Mouse (Mus musculus): ENCODE data around the gene Rtl9. TPM values are rescaled to one million over a fixed set of nuclear protein-coding genes. Genes with fewer than 3 reads are reported as not detected.

Gene Rtl9
- total RNA-seq (2015; ENCODE audit: low replicate concordance) (0.42 TPM in 1 of 2 replicates, not detected in the other), total RNA-seq (2017; ENCODE audit: low replicate concordance) (0.60 TPM in 1 of 2 replicates, not detected in the other)

GRCm38 (mm10) chrX:143099044-143099754, at the start of gene Rtl9:
Gene Rtl9 (plus strand): TSS chrX:143099594.
- ATAC-seq (replicated peaks; ENCODE audit: low FRiP score, poor library complexity, severe bottlenecking) = no peak

GRCm38 (mm10) chrX:143051478-143051877, 47.9 kb upstream of the Rtl9 start:
- peak; percentile 90 for ATAC-seq (replicated peaks; ENCODE audit: low FRiP score, poor library complexity, severe bottlenecking)

GRCm38 (mm10) chrX:143051921-143052320, 47.5 kb upstream of the Rtl9 start:
- no peak for ATAC-seq (replicated peaks; ENCODE audit: low FRiP score, poor library complexity, severe bottlenecking)

GRCm38 (mm10) chrX:143058829-143059228, 40.6 kb upstream of the Rtl9 start:
- peak; percentile 85 for ATAC-seq (replicated peaks; ENCODE audit: low FRiP score, poor library complexity, severe bottlenecking)

GRCm38 (mm10) chrX:143062641-143063355, 36.6 kb upstream of the Rtl9 start:
- no peak for ATAC-seq (replicated peaks; ENCODE audit: low FRiP score, poor library complexity, severe bottlenecking)

- no peak for ATAC-seq (replicated peaks; ENCODE audit: low FRiP score, poor library complexity, severe bottlenecking)
Observed at GRCm38 (mm10) chrX:143063780-143064179, 35.6 kb upstream of the Rtl9 start.

- ATAC-seq (replicated peaks; ENCODE audit: low FRiP score, poor library complexity, severe bottlenecking) = no peak
Observed at GRCm38 (mm10) chrX:143064288-143064687, 35.1 kb upstream of the Rtl9 start.

GRCm38 (mm10) chrX:143066320-143067114, 32.9 kb upstream of the Rtl9 start:
- ATAC-seq (replicated peaks; ENCODE audit: low FRiP score, poor library complexity, severe bottlenecking) = no peak

GRCm38 (mm10) chrX:143067115-143067514, 32.3 kb upstream of the Rtl9 start:
- ATAC-seq (replicated peaks; ENCODE audit: low FRiP score, poor library complexity, severe bottlenecking) = no peak

GRCm38 (mm10) chrX:143067576-143067975, 31.8 kb upstream of the Rtl9 start:
- no peak for ATAC-seq (replicated peaks; ENCODE audit: low FRiP score, poor library complexity, severe bottlenecking)

GRCm38 (mm10) chrX:143080458-143081336, 18.7 kb upstream of the Rtl9 start:
- no peak for ATAC-seq (replicated peaks; ENCODE audit: low FRiP score, poor library complexity, severe bottlenecking)

- no peak for ATAC-seq (replicated peaks; ENCODE audit: low FRiP score, poor library complexity, severe bottlenecking)
Observed at GRCm38 (mm10) chrX:143082732-143083131, 16.7 kb upstream of the Rtl9 start.

GRCm38 (mm10) chrX:143088225-143088624, 11.2 kb upstream of the Rtl9 start:
- no peak for ATAC-seq (replicated peaks; ENCODE audit: low FRiP score, poor library complexity, severe bottlenecking)

- ATAC-seq (replicated peaks; ENCODE audit: low FRiP score, poor library complexity, severe bottlenecking) = no peak
Observed at GRCm38 (mm10) chrX:143090904-143091588, 8.3 kb upstream of the Rtl9 start.

- no peak for ATAC-seq (replicated peaks; ENCODE audit: low FRiP score, poor library complexity, severe bottlenecking)
Observed at GRCm38 (mm10) chrX:143097551-143097950, 1.8 kb upstream of the Rtl9 start.

- ATAC-seq (replicated peaks; ENCODE audit: low FRiP score, poor library complexity, severe bottlenecking) = no peak
Observed at GRCm38 (mm10) chrX:143103146-143103545, 3.8 kb downstream of the Rtl9 start.

- no peak for ATAC-seq (replicated peaks; ENCODE audit: low FRiP score, poor library complexity, severe bottlenecking)
Observed at GRCm38 (mm10) chrX:143105866-143106265, 6.5 kb downstream of the Rtl9 start.

- ATAC-seq (replicated peaks; ENCODE audit: low FRiP score, poor library complexity, severe bottlenecking) = no peak
Observed at GRCm38 (mm10) chrX:143112546-143112945, 13.2 kb downstream of the Rtl9 start.

All from erythroblast, adult 5-6 weeks (primary cell).